11 mouse cellular contexts compared by ENCODE assay signal in genomic region chr13:37833500-37833899, GRCm38 (mm10). TPM values are rescaled to one million over a fixed set of nuclear protein-coding genes. Genes with fewer than 3 reads are reported as not detected.
DNase-seq lines count a peak whose midpoint lies in the region.
"Had no signal": no experiment of that assay in that cellular context is flagged by ENCODE, and none has a peak within 500 bp of the region (broad histone marks: within the 10 kb centered on the region; RNA-seq: fewer than 3 reads in every experiment).

No protein-coding gene starts in this region.

- H3K9me3 ChIP-seq in limb, embryonic 10.5 days (replicated peaks) = no peaks in the 10 kb centered on the region
- H3K9me3 ChIP-seq: midbrain, embryonic 10.5 days had no signal

- H3K4me3 ChIP-seq in limb, embryonic 10.5 days = no peak overlapping the region
- H3K4me3 ChIP-seq in macrophage (ENCODE audit: inconsistent target) = no peak overlapping the region
- H3K4me3 ChIP-seq: erythroblast, embryonic 14.5 days; layer of hippocampus, adult 2 months; midbrain, embryonic 10.5 days had no signal

- WGBS in limb, embryonic 10.5 days = 80% methylated on average over 8 of the region's 8 CpGs
- 1% methylated on average over 8 of the region's 8 CpGs for WGBS in macrophage (ENCODE audit: missing documents)

- H3K27ac ChIP-seq in limb, embryonic 10.5 days = peak overlapping the region; percentile 57
- H3K27ac ChIP-seq in macrophage = peak overlapping the region; percentile 75
- H3K27ac ChIP-seq: layer of hippocampus, adult 2 months; midbrain, embryonic 10.5 days had no signal

- H3K79me2 ChIP-seq in macrophage (ENCODE audit: inconsistent target) = peaks cover 100% of the 10 kb centered on the region

- H3K36me3 ChIP-seq in limb, embryonic 10.5 days = no peaks in the 10 kb centered on the region
- H3K36me3 ChIP-seq in macrophage (ENCODE audit: inconsistent target) = peaks cover 8% of the 10 kb centered on the region; the same call in 1 of the 2 replicates
- H3K36me3 ChIP-seq: midbrain, embryonic 10.5 days had no signal

- H3K4me1 ChIP-seq in limb, embryonic 10.5 days = peaks cover 41% of the 10 kb centered on the region

- no peaks in the 10 kb centered on the region for H3K27me3 ChIP-seq in limb, embryonic 10.5 days (ENCODE audit: low read depth, poor library complexity, severe bottlenecking)

- DNase-seq in adrenal gland, adult (ENCODE audit: inconsistent age in 2 of 2, low spot score in 1 of 2) = peak; percentile 30 to 56
- no peak for DNase-seq in adrenal gland, adult 2 months
- peak; percentile 74 for DNase-seq in 416B (ENCODE audit: low read depth)
- DNase-seq in limb, embryonic 10.5 days (ENCODE audit: low spot score) = no peak
- DNase-seq in urinary bladder, postnatal 10 days (ENCODE audit: low spot score) = no peak
- no peak for DNase-seq in cerebellum, postnatal 10 days
- DNase-seq in kidney, adult 8-10 months = no peak

RNA-seq across cellular contexts. Expression of gene Rreb1, which starts 55.3 kb away (rescaled TPM):
- 10 to 100 TPM; 51.5 to 57.6 TPM for total RNA-seq in adrenal gland, adult 2 months (2021)
- 28.9 and 40.9 TPM in 2 replicates for polyA plus RNA-seq in adrenal gland, adult 2 months (2012; rRNA removed)
- 5.4 and 5.9 TPM in 2 replicates for polyA plus RNA-seq in limb, embryonic 10.5 days (2016; fragmentation: Nextera tagmentation; extraction: Ambion mirVana)
- total RNA-seq in macrophage (2018; cell fraction: chromatin; rRNA removed) = 100 to 1,000 TPM in 24 of 26 experiments, 10 to 100 TPM in 2; 86.7 to 355 (median 269) TPM
- total RNA-seq in macrophage (2018; cell fraction: cytosol; rRNA removed) = 100 to 1,000 TPM in 6 of 26 experiments, 10 to 100 TPM in 20; 23.4 to 123 (median 78.1) TPM
- total RNA-seq in macrophage (2018; cell fraction: nucleus; rRNA removed) = 100 to 1,000 TPM in 21 of 26 experiments, 10 to 100 TPM in 5; 66.6 to 270 (median 170) TPM
- polyA plus RNA-seq in macrophage (2018) = 32.3 to 46.4 TPM (median 42.2 TPM) in 3 replicates

Comparison
In these comparisons a context has a peak if more than half of its experiments do, and no peak if none do; other contexts are left out.
1. DNase-seq: peak in adrenal gland, adult (2 of 2) and 416B (single experiment); none in adrenal gland, adult 2 months (single experiment), limb, embryonic 10.5 days (single experiment), urinary bladder, postnatal 10 days (single experiment), cerebellum, postnatal 10 days (0 of 2) and kidney, adult 8-10 months (0 of 2).